Mouse (Mus musculus) lung, adult 2 months (tissue): Measurements from ENCODE around the gene March5.

Experiments
- CTCF ChIP-seq: fragments of 200-500 bp; IDR thresholded peaks from 2 replicates; pipeline ENCODE4 v1.5.1; 2011; ENCODE audit warnings: mild to moderate bottlenecking, low read length, control low read depth; ENCODE audit not compliant: insufficient read depth
- POLR2A ChIP-seq: fragments of 200-500 bp; IDR thresholded peaks from 2 replicates; pipeline ENCODE4 v1.6.1; 2011; ENCODE audit warnings: low read depth, mild to moderate bottlenecking, control low read depth, low read length, borderline replicate concordance; ENCODE audit errors: extremely low read depth

DNA sequence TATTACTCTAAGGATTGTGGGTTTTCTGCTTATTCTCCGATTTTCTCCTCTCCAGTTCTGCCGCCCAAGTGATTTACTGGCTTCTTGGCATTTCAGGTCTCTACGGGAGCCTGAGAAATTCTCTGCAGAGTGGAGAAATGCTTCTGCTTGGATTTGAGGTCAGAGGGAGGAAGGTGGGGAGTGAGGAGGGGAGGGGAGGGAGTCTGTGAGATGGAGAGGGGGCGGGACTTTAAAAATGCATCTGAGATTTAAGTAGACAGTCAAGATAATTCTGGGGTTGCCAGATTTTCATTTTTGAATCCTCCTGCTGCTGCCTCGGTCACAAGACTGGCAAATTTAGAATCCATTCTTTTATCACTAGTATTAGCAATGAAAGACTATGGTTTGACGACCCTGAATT is 31.4 kb upstream of the March5 start:
- TF ChIP-seq CTCF (no peak), POLR2A (no peak)
